Mouse (Mus musculus) hindbrain, postnatal 0 days (tissue): ENCODE results near the gene Prkg1. TPM values are rescaled to one million over a fixed set of nuclear protein-coding genes. Genes with fewer than 3 reads are reported as not detected.

Experiments
- ATAC-seq: fragments of 200-750 bp; cut with Nextera tagmentation; 2 replicates; pipeline ENCODE4 v1.8.0; 2017; ENCODE audit warnings: mild to moderate bottlenecking, moderate TSS enrichment, moderate library complexity
- DNase-seq: peaks from one replicate; pipeline ENCODE4 v3.0.0-alpha.2; 2015; ENCODE audit warnings: low spot score
- H3K27ac ChIP-seq: fragments of 300-500 bp; sonication (generic); 2 replicates; pipeline ENCODE4 v1.5.1; 2014; ENCODE audit warnings: mild to moderate bottlenecking
- H3K27me3 ChIP-seq: fragments of 300-500 bp; sonication (generic); 2 replicates; pipeline ENCODE4 v1.6.1; 2014; ENCODE audit warnings: low read length, mixed read lengths; ENCODE audit not compliant: insufficient read depth
- H3K36me3 ChIP-seq: fragments of 300-500 bp; sonication (generic); 2 replicates; pipeline ENCODE4 v1.6.1; 2014; ENCODE audit warnings: low read length, mixed read lengths; ENCODE audit not compliant: insufficient read depth
- H3K4me1 ChIP-seq: fragments of 300-500 bp; sonication (generic); 2 replicates; pipeline ENCODE4 v1.6.1; 2014; ENCODE audit warnings: antibody characterized with exemption, low read length, mixed read lengths; ENCODE audit not compliant: insufficient read depth
- H3K4me2 ChIP-seq: fragments of 300-500 bp; sonication (generic); 2 replicates; pipeline ENCODE4 v1.6.1; 2014; ENCODE audit warnings: low read depth, mild to moderate bottlenecking, low read length, moderate library complexity, mixed read lengths
- H3K4me3 ChIP-seq: fragments of 300-500 bp; sonication (generic); 2 replicates; pipeline ENCODE4 v1.5.1; 2014; ENCODE audit warnings: low read length
- H3K9ac ChIP-seq: fragments of 300-500 bp; sonication (generic); replicated peaks from 2 replicates; pipeline ENCODE4 v1.6.1; 2014; ENCODE audit warnings: mild to moderate bottlenecking, low read length, moderate library complexity, mixed read lengths
- H3K9me3 ChIP-seq: fragments of 300-500 bp; sonication (generic); 2 replicates; pipeline ENCODE4 v1.6.1; 2016; ENCODE audit warnings: low read length, mixed read lengths
- CTCF ChIP-seq: IDR thresholded peaks from 2 replicates; pipeline ENCODE4 v1.5.1; 2016; ENCODE audit warnings: antibody characterized with exemption, control low read depth, low read depth
- WGBS: fragments of 180-500 bp; shearing (Covaris S2); extraction: QIAGEN DNeasy Blood & Tissue Kit; methylation state at CpG from one replicate; pipeline ENCODE4 v1.1.7; 2014; 5-methylcytosine and 5-hydroxymethylcytosine counted together
- polyA plus RNA-seq: library from polyadenylated mRNA; unstranded; fragments of >200 nt; fragmentation: Nextera tagmentation; extraction: Ambion mirVana; gene quantifications from 2 replicates; pipeline ENCODE4 v1.2.1, GENCODE M21; 2015
- total RNA-seq: library from RNA; depleted of rRNA; stranded (reverse); fragments of >200 nt; gene quantifications from 2 replicates; pipeline ENCODE4 v1.2.3, GENCODE M21; 2014

Gene Prkg1
- total and polyA plus RNA-seq, 2 experiments from 2014 or later: 5.3 to 8.6 TPM

DNA sequence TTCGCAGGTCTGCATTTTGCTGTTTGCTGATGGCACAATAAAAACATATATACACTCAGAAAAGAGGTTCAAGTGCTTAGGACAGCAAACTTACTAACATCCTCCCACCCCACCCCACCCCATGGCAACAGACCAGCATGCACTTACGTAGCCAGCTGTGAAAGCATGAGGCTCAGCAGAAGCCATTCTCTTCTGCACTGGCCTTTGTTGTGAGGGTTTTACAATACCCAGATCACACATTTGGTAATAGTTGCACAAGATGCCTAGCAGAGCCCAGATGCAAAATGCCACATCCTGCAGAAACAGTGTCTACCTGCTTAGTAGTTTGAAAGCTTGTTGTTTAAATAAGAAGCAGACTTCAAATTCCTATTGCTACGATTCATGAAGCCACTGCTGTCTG is 814.2 kb downstream of the Prkg1 start:
- DNase-seq (no peak), ATAC-seq (no peak)
- H3K27me3 ChIP-seq: no peaks in the 10 kb centered on the region
- no peak overlapping the region for H3K4me3 ChIP-seq
- WGBS: 76% methylated on average over 3 of the region's 3 CpGs
- no peaks in the 10 kb centered on the region for H3K36me3 ChIP-seq
- H3K27ac ChIP-seq: no peak overlapping the region
- H3K4me1 ChIP-seq: no peaks in the 10 kb centered on the region
- TF ChIP-seq CTCF: no peak
- no peak overlapping the region for H3K4me2 ChIP-seq
- no peak overlapping the region for H3K9ac ChIP-seq
- H3K9me3 ChIP-seq: no peaks in the 10 kb centered on the region

DNA sequence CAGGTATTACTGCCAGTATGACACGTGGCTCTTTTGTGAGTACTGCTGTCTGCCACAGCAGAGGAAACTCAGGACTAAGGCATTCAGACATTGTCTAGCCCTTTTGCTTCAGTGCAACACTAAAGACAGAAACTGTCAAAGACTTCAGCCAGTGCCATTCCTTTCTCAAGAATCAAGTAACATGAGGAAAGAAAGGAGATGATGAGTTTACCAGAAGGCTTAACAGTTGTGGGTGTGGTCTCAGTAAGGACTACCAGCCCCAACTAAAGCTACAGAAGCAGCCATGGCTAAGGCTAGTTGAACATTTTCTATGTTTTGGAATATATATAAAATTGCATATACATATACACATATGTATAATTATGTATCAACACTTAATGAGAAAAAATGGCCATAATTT is 816.6 kb downstream of the Prkg1 start:
- H3K27me3 ChIP-seq: no peaks in the 10 kb centered on the region
- no peaks in the 10 kb centered on the region for H3K36me3 ChIP-seq
- ATAC-seq: no peak
- H3K27ac ChIP-seq: no peak overlapping the region
- DNase-seq: no peak
- no peak overlapping the region for H3K4me3 ChIP-seq
- H3K9ac ChIP-seq: no peak overlapping the region
- no peak for TF ChIP-seq CTCF
- no peaks in the 10 kb centered on the region for H3K9me3 ChIP-seq
- WGBS: 43% methylated on average over 1 of the region's 1 CpGs
- H3K4me2 ChIP-seq: no peak overlapping the region
- no peaks in the 10 kb centered on the region for H3K4me1 ChIP-seq

DNA sequence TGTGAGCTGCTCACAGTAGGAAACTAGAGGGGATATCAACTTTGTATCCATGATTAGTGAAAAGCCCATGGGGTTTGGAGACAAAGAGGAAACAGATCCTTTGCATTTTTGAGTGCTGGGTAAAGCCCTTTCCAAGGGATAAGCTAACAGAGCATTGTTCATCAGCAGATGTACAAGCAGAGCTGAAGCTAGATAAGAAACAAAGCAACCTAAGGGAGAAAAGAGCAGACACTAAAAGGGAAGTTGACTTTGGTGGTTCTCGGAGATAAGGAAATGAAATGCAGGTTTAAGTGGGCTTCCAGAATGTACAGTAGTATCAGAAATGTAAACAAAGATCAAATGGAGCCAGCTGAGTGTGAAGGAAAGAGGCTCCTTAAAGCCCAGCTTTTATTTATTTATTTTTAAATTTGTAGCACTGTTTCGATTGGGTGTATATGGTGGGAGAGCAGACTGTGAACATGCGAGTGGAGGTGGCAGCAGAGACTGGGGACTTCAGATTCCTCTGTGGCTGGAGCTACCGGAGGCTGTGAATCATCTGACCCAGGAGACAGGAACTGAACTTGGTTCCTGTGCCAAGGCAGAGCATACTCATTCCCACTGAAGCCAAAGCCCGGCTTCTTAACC is 822.4 kb downstream of the Prkg1 start:
- WGBS: 68% methylated on average over 5 of the region's 5 CpGs

DNA sequence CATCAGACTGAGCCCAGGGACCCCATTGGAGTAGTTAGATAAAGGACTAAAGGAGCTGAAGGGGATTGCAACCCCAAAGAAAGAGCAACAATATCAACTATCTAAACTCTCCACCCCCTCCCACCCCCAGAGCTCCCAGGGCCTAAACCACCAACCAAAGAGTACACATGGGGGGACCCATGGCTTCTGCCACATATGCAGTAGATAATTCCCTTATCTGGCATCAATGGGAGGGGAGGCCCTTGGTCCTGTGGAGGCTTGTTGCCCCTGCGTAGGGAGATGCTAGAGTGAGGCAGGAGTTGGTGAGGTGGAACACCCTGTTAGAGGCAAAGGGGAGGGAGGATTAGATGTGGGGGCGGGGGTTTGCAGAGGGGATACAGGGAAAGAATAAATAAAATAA is 826.8 kb downstream of the Prkg1 start:
- Histone ChIP-seq H3K4me2 (no peak overlapping the region), H3K4me1 (no peaks in the 10 kb centered on the region), H3K4me3 (no peak overlapping the region), H3K36me3 (no peaks in the 10 kb centered on the region), H3K9me3 (no peaks in the 10 kb centered on the region), H3K27ac (no peak overlapping the region), H3K9ac (no peak overlapping the region), H3K27me3 (no peaks in the 10 kb centered on the region)
- ATAC-seq (no peak), DNase-seq (no peak)
- TF ChIP-seq CTCF: no peak
- WGBS: 90% methylated on average over 2 of the region's 2 CpGs

More for the DNA sequence above, 822.4 kb downstream of the Prkg1 start:
- Histone ChIP-seq H3K36me3 (no peaks in the 10 kb centered on the region), H3K9ac (no peak overlapping the region), H3K4me3 (no peak overlapping the region), H3K4me1 (no peaks in the 10 kb centered on the region), H3K27ac (no peak overlapping the region), H3K9me3 (no peaks in the 10 kb centered on the region), H3K4me2 (no peak overlapping the region), H3K27me3 (no peaks in the 10 kb centered on the region)
- no peak for TF ChIP-seq CTCF
- DNase-seq (no peak), ATAC-seq (no peak)

DNA sequence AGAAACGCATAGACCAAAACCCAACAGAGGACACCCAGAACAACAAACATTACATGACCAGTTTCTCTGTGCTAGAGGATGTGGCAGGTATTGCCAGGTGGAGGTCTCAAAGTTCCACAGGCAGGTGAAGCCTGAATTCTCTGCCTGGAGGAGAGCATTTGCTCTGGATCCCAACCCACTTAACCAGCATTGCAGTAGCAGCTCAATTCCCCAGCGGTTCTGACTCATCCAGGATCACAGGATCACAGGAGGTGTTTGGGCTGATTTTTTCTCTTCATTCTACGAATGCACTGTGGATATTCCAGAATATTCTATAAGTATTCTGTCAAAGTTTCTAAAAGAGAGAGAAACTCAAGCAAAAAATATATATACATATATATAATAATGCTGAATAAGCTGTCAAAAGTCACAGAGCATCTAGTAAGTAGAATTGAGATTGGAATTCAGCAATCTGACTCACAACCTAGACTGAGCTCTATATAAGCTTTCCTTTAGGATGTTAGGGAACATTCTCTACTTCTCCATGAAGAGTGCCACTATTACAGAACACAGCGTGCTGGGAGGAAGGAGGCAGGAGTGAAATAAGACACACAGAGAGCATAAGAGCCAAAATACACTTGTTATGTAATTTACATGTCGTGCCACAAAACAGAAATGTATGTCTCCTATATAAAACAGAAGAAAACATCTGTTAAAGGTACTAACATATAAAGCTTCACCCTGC is 833.2 kb downstream of the Prkg1 start:
- Histone ChIP-seq H3K4me2 (no peak overlapping the region), H3K27me3 (no peaks in the 10 kb centered on the region), H3K4me3 (no peak overlapping the region), H3K9ac (no peak overlapping the region), H3K36me3 (no peaks in the 10 kb centered on the region), H3K4me1 (no peaks in the 10 kb centered on the region), H3K9me3 (no peaks in the 10 kb centered on the region), H3K27ac (no peak overlapping the region)
- 91% methylated on average over 5 of the region's 5 CpGs for WGBS
- no peak for ATAC-seq
- TF ChIP-seq CTCF: no peak
- no peak for DNase-seq

DNA sequence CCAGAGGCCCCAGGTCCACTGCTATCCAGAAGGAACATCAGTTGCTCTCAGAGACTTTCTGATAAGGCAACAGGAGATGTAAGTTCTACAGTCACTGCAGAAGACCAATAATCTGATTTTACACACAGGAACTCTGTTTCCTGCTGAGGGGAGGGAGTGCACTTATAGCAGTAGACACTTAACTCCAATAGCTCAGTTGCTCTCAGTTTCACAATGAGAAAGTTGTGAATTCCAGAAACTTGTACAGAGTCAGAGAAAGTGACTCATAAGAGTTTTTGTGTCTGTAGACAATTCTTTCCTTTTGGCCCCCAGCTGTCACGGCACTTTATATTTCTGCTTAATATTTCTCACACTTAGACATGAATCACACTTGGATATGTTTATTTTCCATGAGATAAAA is 840.8 kb downstream of the Prkg1 start:
- no peak overlapping the region for H3K9ac ChIP-seq
- H3K4me1 ChIP-seq: no peaks in the 10 kb centered on the region
- TF ChIP-seq CTCF: no peak
- H3K9me3 ChIP-seq: no peaks in the 10 kb centered on the region
- 97% methylated on average over 1 of the region's 1 CpGs for WGBS
- no peak for DNase-seq
- no peaks in the 10 kb centered on the region for H3K36me3 ChIP-seq
- no peaks in the 10 kb centered on the region for H3K27me3 ChIP-seq
- H3K4me3 ChIP-seq: no peak overlapping the region
- H3K4me2 ChIP-seq: no peak overlapping the region
- H3K27ac ChIP-seq: no peak overlapping the region
- no peak for ATAC-seq

DNA sequence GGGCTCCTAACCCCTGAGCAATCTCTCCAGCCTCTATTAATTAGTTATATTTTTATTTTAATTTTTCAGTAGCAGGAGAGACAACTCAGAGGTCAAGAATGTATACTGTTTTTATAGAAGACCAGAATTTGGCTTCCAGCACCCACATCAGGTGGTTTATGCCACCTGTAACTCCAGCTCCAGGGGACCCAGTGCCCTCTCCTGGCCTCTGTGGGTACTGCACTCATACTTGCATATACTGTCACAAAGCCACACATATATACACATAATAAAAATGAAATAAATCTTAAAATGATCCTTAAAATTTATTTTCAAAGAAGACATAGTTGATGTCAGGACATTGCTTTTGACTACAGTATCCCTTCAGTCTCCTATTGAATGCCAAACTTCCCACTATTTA is 862.5 kb downstream of the Prkg1 start:
- no peak overlapping the region for H3K27ac ChIP-seq
- TF ChIP-seq CTCF: no peak
- no peaks in the 10 kb centered on the region for H3K4me1 ChIP-seq
- no peak overlapping the region for H3K4me3 ChIP-seq
- no peak for ATAC-seq
- H3K9ac ChIP-seq: no peak overlapping the region
- no peak overlapping the region for H3K4me2 ChIP-seq
- H3K9me3 ChIP-seq: no peaks in the 10 kb centered on the region
- no peak for DNase-seq
- H3K27me3 ChIP-seq: no peaks in the 10 kb centered on the region
- no peaks in the 10 kb centered on the region for H3K36me3 ChIP-seq
